Mouse (Mus musculus) NIH3T3 (cell line): ENCODE results near the gene Abcd1.
"Not testable (repeated sequence)": the region's sequence is repeated elsewhere in the genome, so short reads cannot be mapped to it uniquely, and the experiment has no call there.

Experiments
- DNase-seq: peaks from one replicate; pipeline ENCODE4 v3.0.0-alpha.2; 2012; ENCODE audit warnings: low read depth

Gene Abcd1

GRCm38 (mm10) chrX:73716109-73716661, at the start of gene Abcd1, which contains the start of gene Bcap31:
Gene Abcd1 (plus strand): TSS chrX:73716597.
Gene Bcap31 (minus strand): TSS chrX:73716175.
- DNase-seq, result peak; percentile 98

DNA sequence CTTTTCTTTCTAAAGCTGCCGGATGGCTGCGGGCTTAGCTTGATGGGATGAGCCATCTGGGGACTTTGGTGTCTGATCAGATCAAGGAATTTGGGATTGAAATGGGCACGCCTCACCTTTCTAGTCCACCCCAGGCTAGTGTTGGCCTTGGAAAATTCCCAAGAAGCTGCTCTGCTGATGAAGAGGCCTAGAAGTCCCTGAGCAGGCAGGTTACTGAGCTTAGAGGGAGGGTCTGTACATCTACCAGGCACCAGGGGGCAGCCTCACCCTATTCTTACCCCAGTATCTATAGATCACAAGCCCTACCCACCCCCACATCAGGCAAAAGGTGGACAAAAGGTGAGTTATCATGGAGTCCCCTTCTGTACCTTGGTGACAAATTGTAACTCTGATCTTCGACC, 44.4 kb upstream of the Abcd1 start:
- DNase-seq, result peak; percentile 76

DNA sequence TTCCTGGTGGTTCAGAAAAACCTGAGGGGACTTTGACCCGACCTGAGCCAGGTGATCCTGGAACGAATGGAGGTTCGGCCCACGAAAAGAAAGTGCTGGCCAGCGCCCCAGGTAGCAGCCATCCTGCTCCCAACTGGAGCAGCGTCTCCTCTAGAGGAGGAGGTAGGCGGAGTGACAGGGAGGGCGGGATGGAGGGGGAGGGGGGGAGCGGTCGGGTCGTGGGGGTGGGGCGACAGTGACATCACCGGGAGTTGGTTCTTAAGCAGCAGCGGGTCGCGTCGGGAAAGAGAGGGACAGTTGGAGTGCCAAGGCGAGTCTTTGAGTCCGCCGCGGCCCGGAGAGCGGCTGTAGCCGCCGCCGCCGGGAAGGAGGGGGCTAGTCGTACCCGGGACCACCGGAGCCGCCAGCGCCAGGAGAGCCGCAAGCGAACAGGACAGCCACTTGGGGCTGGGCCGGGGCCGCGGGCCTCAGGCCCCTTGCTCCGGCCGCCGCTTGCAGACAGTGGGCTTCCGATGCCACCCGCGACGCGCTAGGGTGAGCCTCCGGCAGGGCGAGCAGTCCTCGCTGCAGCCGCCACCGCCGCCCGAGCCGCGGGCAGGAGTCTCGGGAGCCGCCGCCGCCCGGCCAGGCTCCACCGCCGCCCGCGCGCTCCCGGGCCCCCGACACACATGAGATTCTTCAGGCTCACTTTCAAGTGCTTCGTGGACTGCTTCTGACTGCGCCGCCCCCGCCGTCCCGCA, 43.3 kb upstream of the Abcd1 start, which contains the start of gene Slc6a8:
Gene Slc6a8 (plus strand): TSS at position 272 of the 740 bp plus-strand sequence.
- DNase-seq, result peak; percentile 78

DNA sequence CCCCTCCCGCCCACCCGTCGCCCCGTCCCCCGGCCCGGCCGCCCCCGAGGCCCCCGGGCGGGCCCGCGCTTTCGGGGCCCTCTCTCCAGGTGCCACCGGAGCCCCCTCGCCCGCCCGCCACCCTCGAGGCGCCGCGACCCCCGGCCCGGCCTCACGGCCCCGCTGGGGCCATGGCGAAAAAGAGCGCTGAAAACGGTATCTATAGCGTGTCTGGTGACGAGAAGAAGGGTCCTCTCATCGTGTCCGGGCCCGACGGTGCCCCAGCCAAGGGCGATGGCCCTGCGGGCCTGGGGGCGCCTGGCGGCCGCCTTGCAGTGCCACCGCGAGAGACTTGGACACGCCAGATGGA, 42.8 kb upstream of the Abcd1 start:
- DNase-seq, result no peak

GRCm38 (mm10) chrX:73673968-73674661, 42.3 kb upstream of the Abcd1 start:
- peak; percentile 65 for DNase-seq

DNA sequence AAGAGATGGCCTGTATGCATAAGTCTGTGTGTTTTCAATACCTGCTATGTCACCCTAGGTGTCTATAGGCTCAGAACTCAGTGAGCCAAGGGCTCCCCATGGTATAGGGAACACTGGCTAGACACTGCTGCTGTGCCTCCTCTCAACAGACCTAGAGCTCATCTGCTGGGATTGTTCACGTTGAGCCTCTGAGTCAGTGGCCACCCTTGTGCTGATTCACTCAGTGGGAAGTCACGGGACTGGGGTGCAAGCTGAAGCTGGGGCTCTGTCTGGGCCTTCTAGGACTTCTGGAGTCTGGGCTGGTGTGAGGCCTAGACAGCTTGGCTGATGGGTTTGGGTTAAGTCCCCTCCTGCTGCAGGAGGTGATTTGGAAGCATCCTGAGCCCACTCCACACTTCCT, 41.2 kb upstream of the Abcd1 start:
- peak; percentile 76 for DNase-seq

GRCm38 (mm10) chrX:73676668-73677067, 39.7 kb upstream of the Abcd1 start:
- DNase-seq, result no peak

DNA sequence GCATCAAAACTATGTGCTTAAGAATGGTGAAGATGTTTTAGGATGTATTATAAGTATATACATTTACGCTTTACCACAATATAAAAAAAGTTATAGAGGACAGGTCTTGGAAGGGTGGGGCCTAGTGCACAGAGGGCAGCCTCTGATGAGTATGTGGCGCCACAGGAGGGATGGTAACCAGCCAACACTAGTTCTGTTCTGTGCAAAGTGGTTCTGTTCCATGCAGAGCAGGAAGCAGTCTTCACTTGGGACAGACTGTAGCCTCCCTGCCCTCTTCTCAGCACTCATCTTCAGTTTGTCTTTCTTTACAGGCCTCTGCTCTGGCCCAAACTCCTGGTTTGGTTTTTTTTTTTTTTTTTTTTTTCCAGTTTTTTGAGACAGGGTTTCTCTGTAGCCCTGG, 32.2 kb upstream of the Abcd1 start:
- no peak for DNase-seq

DNA sequence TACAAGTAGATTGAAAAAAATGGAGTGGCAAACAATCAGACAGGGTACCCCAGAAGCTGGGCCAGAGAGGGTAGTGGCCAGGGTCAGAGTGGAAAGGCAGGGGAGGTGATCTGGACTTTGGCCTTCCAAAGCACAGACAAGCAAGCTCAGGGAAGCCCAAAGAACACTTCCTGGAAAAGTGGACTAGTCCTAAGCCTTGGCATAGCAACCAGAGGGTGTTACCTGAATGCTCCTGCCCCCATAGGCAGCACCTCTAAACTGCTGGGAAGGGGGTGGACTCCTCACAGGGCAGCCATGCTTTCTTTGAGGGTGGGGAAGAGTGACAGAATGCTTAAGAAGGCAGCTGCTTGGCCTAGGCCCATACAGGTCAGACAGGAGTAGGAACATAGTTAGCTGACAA, 31.4 kb upstream of the Abcd1 start:
- DNase-seq, result no peak

DNA sequence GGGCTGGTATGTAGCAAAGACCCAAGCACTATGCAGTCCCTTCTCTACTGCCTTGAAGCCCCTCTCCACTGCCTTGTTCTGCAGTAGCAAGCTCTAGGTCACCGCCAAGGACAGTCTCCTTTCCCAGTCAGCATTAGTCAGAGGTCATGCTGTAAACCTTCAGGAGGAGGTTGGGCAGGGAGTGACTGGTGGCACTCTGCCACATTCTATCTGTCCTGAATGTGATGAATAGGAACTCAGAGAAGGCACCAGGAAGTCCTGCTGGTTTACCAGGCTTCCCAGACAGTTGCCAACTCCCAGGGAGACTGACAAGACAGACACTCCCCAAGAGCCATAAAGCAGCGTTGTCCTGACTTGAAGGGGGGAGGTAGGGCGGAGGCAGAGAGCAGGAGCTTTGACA, 30.8 kb upstream of the Abcd1 start:
- DNase-seq, result peak; percentile 38

DNA sequence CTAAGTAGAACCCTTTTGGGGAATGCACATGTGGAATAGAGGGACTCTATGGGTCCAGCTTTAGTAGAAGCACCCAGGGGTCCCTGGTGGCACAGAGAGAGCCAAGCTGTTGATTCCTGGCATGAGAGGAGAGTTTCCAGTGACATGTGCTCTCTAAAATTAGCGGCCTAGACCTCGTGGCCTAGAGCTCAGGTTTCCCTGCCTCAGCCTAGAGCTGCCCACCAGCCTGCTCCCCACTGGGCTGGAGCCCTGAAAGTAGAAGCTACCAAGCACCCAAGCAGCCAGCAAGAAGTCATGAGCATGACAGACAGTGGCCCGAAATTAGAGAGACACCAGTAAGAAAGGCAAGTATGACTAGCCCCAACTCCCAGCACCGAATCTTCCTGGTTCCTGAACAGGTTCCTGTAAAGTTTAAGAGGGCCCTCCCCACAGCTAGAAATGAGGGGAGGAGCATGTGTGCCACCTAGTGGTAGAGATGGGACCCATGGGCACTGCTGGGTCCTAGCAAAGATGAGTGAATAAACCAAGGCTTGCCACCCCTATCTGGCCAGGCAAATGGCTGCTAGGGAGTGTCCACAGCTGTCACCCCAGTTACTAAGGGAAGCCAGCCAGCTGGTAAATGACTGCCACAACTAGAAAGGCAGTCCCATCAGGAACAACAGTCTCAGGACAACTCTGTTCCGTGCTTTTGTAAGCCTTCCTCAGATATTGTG, 25.3 kb upstream of the Abcd1 start:
- peak; percentile 74 for DNase-seq

- DNase-seq, result peak; percentile 52
Observed at GRCm38 (mm10) chrX:73700472-73700871, 15.9 kb upstream of the Abcd1 start.

DNA sequence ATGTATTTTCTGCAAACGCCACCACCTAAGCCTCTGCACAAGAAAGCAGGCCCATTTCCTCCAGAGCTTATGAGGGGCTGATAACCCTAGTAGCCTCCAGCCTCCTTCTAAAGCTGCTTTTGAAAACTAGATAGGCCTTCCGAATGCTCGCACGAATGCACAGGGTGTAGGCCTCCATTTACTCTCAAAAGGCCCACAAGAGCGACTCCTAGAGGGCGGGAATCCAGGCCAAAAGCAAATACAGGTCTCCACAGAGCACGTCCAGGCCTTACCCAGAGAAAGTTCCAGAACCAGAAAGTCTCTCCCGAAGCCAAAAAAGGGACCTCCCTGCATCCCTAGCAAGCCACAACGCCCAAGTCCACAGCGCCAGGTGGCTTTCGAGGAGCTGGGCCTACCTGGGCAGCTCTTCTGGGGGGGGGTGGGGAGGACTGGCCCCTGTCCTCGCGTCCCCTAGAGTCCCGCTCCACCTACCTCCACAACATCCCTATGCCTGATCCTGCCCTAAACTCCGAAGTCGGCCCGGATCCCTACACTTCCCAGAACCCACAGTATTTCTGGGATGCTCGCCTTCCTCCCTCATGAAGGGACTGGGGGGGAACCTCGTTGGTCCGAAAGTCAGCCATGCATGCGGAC, 805 bp upstream of the Abcd1 start:
- DNase-seq, result peak; percentile 79

DNA sequence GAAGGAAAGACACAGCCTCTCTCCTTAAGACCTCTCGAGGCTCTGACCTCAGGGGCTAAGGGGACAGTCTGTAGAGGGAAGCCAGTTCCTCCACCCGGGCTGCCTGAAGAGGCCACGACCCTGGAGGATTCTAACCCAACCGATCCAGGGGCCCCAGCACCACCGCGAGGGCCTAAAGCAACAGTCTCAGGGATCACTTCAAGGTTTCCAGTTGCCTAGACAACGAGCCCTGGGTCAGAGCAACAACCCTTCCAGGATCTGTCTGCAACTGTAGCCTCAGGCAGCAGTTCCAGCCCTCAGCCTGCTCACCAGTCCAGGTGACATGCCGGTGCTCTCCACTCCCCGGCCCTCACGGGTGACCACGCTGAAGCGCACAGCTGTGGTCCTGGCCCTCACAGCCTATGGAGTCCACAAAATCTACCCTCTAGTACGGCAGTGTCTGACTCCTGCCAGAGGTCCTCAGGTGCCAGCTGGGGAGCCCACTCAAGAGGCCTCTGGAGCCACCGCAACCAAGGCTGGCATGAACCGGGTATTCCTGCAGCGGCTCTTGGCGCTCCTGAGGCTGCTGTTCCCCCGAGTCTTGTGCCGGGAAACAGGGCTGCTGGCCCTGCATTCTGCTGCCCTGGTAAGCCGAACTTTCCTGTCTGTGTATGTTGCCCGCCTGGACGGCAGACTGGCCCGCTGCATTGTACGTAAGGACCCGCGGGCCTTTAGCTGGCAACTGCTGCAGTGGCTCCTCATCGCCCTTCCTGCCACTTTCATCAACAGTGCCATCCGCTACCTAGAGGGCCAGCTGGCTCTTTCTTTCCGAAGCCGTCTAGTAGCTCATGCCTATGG, 530 bp downstream of the Abcd1 start:
- DNase-seq, result peak; percentile 7

DNA sequence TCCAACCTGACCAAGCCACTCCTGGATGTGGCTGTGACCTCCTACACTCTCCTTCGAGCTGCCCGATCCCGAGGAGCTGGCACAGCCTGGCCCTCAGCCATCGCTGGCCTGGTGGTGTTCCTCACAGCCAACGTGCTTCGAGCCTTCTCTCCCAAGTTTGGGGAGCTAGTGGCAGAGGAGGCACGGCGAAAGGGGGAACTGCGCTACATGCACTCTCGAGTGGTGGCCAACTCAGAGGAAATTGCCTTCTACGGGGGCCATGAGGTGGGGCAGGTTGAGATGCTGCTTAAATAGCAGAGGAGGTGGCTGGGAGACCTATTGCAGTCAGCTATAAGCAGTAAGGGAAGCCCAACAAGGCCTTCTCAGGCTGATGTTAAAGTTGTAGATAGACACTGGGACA, 1.3 kb downstream of the Abcd1 start:
- DNase-seq, result no peak

GRCm38 (mm10) chrX:73718271-73718670, 1.9 kb downstream of the Abcd1 start:
- DNase-seq, result peak; percentile 64

- peak; percentile 44 for DNase-seq
Observed at GRCm38 (mm10) chrX:73718686-73719362, 2.4 kb downstream of the Abcd1 start.

DNA sequence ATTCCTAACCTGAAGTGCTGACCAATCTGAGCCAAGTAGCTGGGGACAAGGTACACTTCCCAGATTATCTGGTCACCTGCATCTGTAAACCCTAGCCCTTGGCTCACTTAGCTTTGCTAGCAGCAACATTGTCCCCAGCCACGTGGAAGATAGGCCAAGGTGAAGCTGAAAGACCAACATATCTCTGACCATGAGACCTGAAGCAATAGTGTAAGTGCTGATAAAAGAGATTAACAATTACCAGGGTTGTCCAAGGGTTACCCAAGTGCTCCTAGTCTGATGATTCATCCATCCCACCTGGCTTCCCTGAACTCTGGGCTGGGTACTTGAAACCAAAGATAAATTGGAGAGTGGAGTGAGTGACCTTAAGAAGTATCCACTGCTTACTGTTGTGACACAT, 14.5 kb downstream of the Abcd1 start:
- no peak for DNase-seq

DNA sequence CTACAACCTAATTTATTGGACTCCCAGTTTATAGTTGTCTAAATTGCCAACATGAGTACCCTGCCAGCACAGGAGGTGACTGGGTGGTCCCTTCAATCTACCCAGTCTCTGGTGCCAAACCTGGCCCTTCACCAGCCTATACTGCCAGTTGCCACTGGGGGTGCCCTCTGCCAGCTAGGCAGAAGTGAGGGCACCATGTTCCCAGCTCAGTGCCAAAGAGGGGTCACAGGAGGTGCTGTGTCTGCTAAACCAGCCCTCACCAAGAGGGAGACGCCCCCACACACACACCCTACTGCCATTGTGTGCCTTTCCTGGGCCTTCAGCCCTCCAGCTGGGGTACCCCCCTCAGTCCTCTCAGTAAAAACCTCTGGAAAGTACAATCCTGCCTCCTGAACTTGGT, 21.8 kb downstream of the Abcd1 start:
- no peak for DNase-seq

DNA sequence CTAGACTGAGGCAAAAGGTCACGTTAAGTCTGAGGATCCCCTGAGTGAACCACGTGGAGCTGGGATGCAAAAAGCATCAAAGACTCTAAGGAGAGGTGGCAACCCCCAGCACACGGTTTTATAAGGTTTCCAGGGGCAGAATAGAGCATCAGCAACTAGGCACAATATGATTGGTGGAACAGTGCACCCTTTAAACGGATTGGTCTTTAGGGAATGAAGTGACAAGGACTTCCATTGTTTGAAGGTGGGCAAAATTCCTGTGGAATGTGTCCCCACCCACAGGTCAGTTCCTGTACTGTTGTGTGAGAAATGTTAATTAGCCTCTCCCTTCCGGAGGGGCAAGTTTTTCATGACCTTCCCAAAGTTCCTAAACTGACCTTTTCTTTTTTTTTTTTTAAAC, 22.8 kb downstream of the Abcd1 start:
- DNase-seq, result no peak

DNA sequence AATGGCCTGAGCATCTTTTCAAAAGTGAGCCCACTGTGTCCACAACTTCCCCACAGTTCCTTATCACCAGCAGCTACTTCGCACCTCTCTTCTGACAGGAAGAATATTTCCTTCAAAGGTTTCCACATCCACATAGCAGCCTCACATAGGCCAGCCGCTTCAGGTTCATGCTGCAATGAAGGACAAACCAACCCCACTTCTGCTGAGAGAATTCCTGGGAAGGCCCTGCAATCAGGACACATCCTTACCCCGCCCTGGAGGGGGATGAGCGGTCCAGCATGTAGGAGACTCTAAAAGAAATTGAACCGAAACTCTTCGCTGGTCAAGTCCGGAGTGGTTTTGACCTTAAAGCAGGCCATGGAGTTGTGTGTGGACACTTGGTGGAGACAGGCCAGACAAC, 23.4 kb downstream of the Abcd1 start:
- not testable (repeated sequence) for DNase-seq
